Mouse (Mus musculus) liver, embryonic 14.5 days (tissue): Measurements from ENCODE around the gene Ugt1a6b. TPM values are rescaled to one million over a fixed set of nuclear protein-coding genes. Genes with fewer than 3 reads are reported as not detected.

Source experiments
- ATAC-seq: fragments of 200-750 bp; cut with Nextera tagmentation; 2 replicates; pipeline ENCODE4 v1.8.0; 2017; ENCODE audit warnings: moderate number of reproducible peaks, mild to moderate bottlenecking, moderate library complexity; ENCODE audit not compliant: insufficient read depth
- DNase-seq, 3 experiments: peaks; one replicate each; pipeline ENCODE4 v3.0.0-alpha.2; 2012 to 2013; ENCODE audit warnings: low read depth in 3 of 3, low spot score in 3 of 3
- H3K27ac ChIP-seq: fragments of 300-500 bp; sonication (generic); 2 replicates; pipeline ENCODE4 v1.5.1; 2014; ENCODE audit warnings: moderate library complexity, mild to moderate bottlenecking, control low read depth, inconsistent platforms
- H3K27me3 ChIP-seq: fragments of 300-500 bp; sonication (generic); 2 replicates; pipeline ENCODE4 v1.6.1; 2014; ENCODE audit warnings: mild to moderate bottlenecking, low read length, moderate library complexity; ENCODE audit not compliant: control insufficient read depth, insufficient read depth
- H3K36me3 ChIP-seq: fragments of 300-500 bp; sonication (generic); replicated peaks from 2 replicates; pipeline ENCODE4 v1.6.1; 2014; ENCODE audit warnings: low read depth; ENCODE audit not compliant: control insufficient read depth, insufficient read depth
- H3K4me1 ChIP-seq, 2 experiments: fragments of 200-500 bp in 1 of 2; fragments of 300-500 bp in 1 of 2; sonication (generic) in 1 of 2; replicated peaks; 2 replicates each; pipeline ENCODE4 v1.6.1; 2012 to 2014; ENCODE audit warnings: antibody characterized with exemption in 1 of 2, inconsistent platforms in 1 of 2, low read length in 1 of 2; ENCODE audit not compliant: control insufficient read depth in 2 of 2, insufficient read depth in 2 of 2
- H3K4me2 ChIP-seq: fragments of 300-500 bp; sonication (generic); 2 replicates; pipeline ENCODE4 v1.6.1; 2014; ENCODE audit warnings: low read depth, mild to moderate bottlenecking, control low read depth, moderate library complexity
- H3K4me3 ChIP-seq, 2 experiments: fragments of 200-500 bp in 1 of 2; fragments of 300-500 bp in 1 of 2; sonication (generic) in 1 of 2; 2 replicates each; pipeline ENCODE4 v1.5.1; 2012 to 2014; ENCODE audit warnings: low read depth in 2 of 2, low read length in 2 of 2, mild to moderate bottlenecking in 2 of 2, control low read depth in 1 of 2, inconsistent platforms in 1 of 2, moderate library complexity in 1 of 2; ENCODE audit not compliant: insufficient read depth in 1 of 2
- H3K9ac ChIP-seq: fragments of 300-500 bp; sonication (generic); replicated peaks from 2 replicates; pipeline ENCODE4 v1.6.1; 2014; ENCODE audit warnings: mild to moderate bottlenecking, control low read depth, moderate library complexity
- H3K9me3 ChIP-seq: fragments of 300-500 bp; sonication (generic); 2 replicates; pipeline ENCODE4 v1.6.1; 2016; ENCODE audit warnings: low read length, mixed read lengths; ENCODE audit not compliant: control insufficient read depth
- CTCF ChIP-seq: IDR thresholded peaks from 2 replicates; pipeline ENCODE4 v1.5.1; 2016; ENCODE audit warnings: antibody characterized with exemption, low read depth, control low read depth
- EP300 ChIP-seq: IDR thresholded peaks from 2 replicates; pipeline ENCODE4 v1.6.1; 2016; ENCODE audit warnings: antibody characterized with exemption, low read depth
- WGBS: fragments of 180-500 bp; shearing (Covaris S2); extraction: QIAGEN DNeasy Blood & Tissue Kit; methylation state at CpG from one replicate; pipeline ENCODE4 v1.1.7; 2014; ENCODE audit not compliant: insufficient replicate concordance; 5-methylcytosine and 5-hydroxymethylcytosine counted together
- polyA plus RNA-seq, 2 experiments: library from polyadenylated mRNA; depleted of rRNA in 1 of 2; stranded (reverse) in 1 of 2; unstranded in 1 of 2; fragments of >200 nt; fragmentation: Nextera tagmentation in 1 of 2; extraction: Ambion mirVana in 1 of 2; gene quantifications; 2 replicates each; pipeline versions ENCODE4 v1.2.1 to v1.2.3; 2012 to 2014

Gene Ugt1a6b
- polyA plus RNA-seq, 2 experiments: 3.1 to 4.8 TPM

GRCm38 (mm10) chr1:88205294-88205922, 102.4 kb downstream of the Ugt1a6b start, which contains the start of gene Dnajb3:
Gene Dnajb3 (minus strand): TSS chr1:88205782.
- H3K4me2 ChIP-seq: peak within 1 kb of the TSS; percentile 92
- TF ChIP-seq EP300 (no peak), CTCF (no peak)
- no peaks in the 10 kb centered on the region for H3K27me3 ChIP-seq
- peak within 1 kb of the TSS; percentile 82 for H3K9ac ChIP-seq
- peak within 1 kb of the TSS; percentile 98 for H3K27ac ChIP-seq
- H3K36me3 ChIP-seq: no peaks in the 10 kb centered on the region; the same call in 1 of the 2 replicates
- peak within 1 kb of the TSS; percentile 67 to 74 for H3K4me3 ChIP-seq
- DNase-seq: peak; percentile 67 to 71 (median 69)
- no peaks in the 10 kb centered on the region for H3K9me3 ChIP-seq
- peak; percentile 86 for ATAC-seq
- peaks cover 28 to 34% of the 10 kb centered on the region in 2 experiments for H3K4me1 ChIP-seq
- 5% methylated on average over 62 of the region's 62 CpGs for WGBS

GRCm38 (mm10) chr1:88206843-88207479, 103.9 kb downstream of the Ugt1a6b start:
- Histone ChIP-seq H3K4me3 (peak overlapping the region in 1 of 2 experiments; percentile 8; a peak in 1 of 4 replicates), H3K27me3 (no peaks in the 10 kb centered on the region), H3K36me3 (no peaks in the 10 kb centered on the region; the same call in 1 of the 2 replicates), H3K4me1 (peaks cover 28 to 34% of the 10 kb centered on the region in 2 experiments), H3K9me3 (peaks cover 5% of the 10 kb centered on the region), H3K9ac (peak overlapping the region; percentile 61), H3K27ac (peak overlapping the region; percentile 98), H3K4me2 (peak overlapping the region; percentile 92)
- peak; percentile 86 for ATAC-seq
- peak; percentile 96 for TF ChIP-seq EP300
- TF ChIP-seq CTCF: no peak
- WGBS: 20% methylated on average over 2 of the region's 2 CpGs
- DNase-seq: peak; percentile 78 to 84 (median 81)

- no peak within 1 kb of the TSS for H3K4me3 ChIP-seq
- no peak within 1 kb of the TSS for H3K4me2 ChIP-seq
- WGBS: 52% methylated on average over 8 of the region's 8 CpGs
- no peak for ATAC-seq
- H3K4me1 ChIP-seq: peaks cover 16 to 19% of the 10 kb centered on the region in 2 experiments
- no peak for TF ChIP-seq CTCF
- TF ChIP-seq EP300: no peak
- no peaks in the 10 kb centered on the region for H3K36me3 ChIP-seq
- H3K27ac ChIP-seq: no peak within 1 kb of the TSS
- H3K27me3 ChIP-seq: no peaks in the 10 kb centered on the region
- H3K9ac ChIP-seq: no peak within 1 kb of the TSS
- peak in 1 of 3 experiments; percentile 6 for DNase-seq
- peaks cover 22% of the 10 kb centered on the region for H3K9me3 ChIP-seq
Observed at GRCm38 (mm10) chr1:88211812-88212211, 108.8 kb downstream of the Ugt1a6b start, which contains the start of gene Ugt1a1. Gene Ugt1a1 (plus strand): TSS chr1:88211959.

- Histone ChIP-seq H3K4me3 (no peak overlapping the region), H3K9ac (no peak overlapping the region)
- no peak for ATAC-seq
Observed at GRCm38 (mm10) chr1:88212341-88213045, 109.4 kb downstream of the Ugt1a6b start.

More at GRCm38 (mm10) chr1:88212341-88213045, 109.4 kb downstream of the Ugt1a6b start:
- WGBS: 47% methylated on average over 8 of the region's 8 CpGs
- TF ChIP-seq CTCF: no peak
- TF ChIP-seq EP300: no peak
- H3K27me3 ChIP-seq: no peaks in the 10 kb centered on the region
- H3K4me2 ChIP-seq: no peak overlapping the region
- H3K4me1 ChIP-seq: peaks cover 10 to 12% of the 10 kb centered on the region in 2 experiments
- H3K9me3 ChIP-seq: peaks cover 26% of the 10 kb centered on the region
- DNase-seq: peak in 1 of 3 experiments; percentile 6
- no peak overlapping the region for H3K27ac ChIP-seq
- H3K36me3 ChIP-seq: no peaks in the 10 kb centered on the region
